Mouse (Mus musculus): ENCODE measurements around the gene Plscr3. TPM values are rescaled to one million over a fixed set of nuclear protein-coding genes. Genes with fewer than 3 reads are reported as not detected.

Gene Plscr3
- polyA plus RNA-seq (2015; fragmentation: Illumina TruSeq; extraction: RNeasy Lipid Tissue Mini Kit (QIAGEN cat#74804); ENCODE audit: insufficient read depth, low read depth, low replicate concordance) = 8.3 TPM

GRCm38 (mm10) chr11:69846198-69846680 lies at the start of gene Plscr3:
Gene Plscr3, plus strand, starts transcription at chr11:69846376.

GRCm38 (mm10) chr11:69801379-69801977 lies 44.7 kb upstream of the Plscr3 start, which contains the start of gene Fgf11:
Gene Fgf11, minus strand, starts transcription at chr11:69801857.

GRCm38 (mm10) chr11:69804972-69805909 lies 40.9 kb upstream of the Plscr3 start, which contains the start of gene Tmem102:
Gene Tmem102, minus strand, starts transcription at chr11:69805624.

GRCm38 (mm10) chr11:69815155-69815554 lies 31.0 kb upstream of the Plscr3 start, which contains the start of gene Gm39566:
Gene Gm39566, minus strand, starts transcription at chr11:69815298.

GRCm38 (mm10) chr11:69818365-69818764 lies 27.8 kb upstream of the Plscr3 start, which contains the start of gene Spem2:
Gene Spem2, minus strand, starts transcription at chr11:69818465.

GRCm38 (mm10) chr11:69822080-69822479 lies 24.1 kb upstream of the Plscr3 start, which contains the start of gene Spem1:
Gene Spem1, minus strand, starts transcription at chr11:69822180.

GRCm38 (mm10) chr11:69837604-69837951 lies 8.6 kb upstream of the Plscr3 start, which contains the start of gene Nlgn2:
Gene Nlgn2, minus strand, starts transcription at chr11:69837784.

GRCm38 (mm10) chr11:69837952-69838713 lies 8.0 kb upstream of the Plscr3 start, which contains the start of gene Tmem256:
Gene Tmem256, plus strand, starts transcription at chr11:69838514.

GRCm38 (mm10) chr11:69858113-69858998 lies 12.2 kb downstream of the Plscr3 start, which contains the start of gene Tnk1:
Gene Tnk1, minus strand, starts transcription at chr11:69858730.

GRCm38 (mm10) chr11:69877878-69878277 lies 31.7 kb downstream of the Plscr3 start, which contains the start of gene Tmem95:
Gene Tmem95, minus strand, starts transcription at chr11:69878018.

GRCm38 (mm10) chr11:69880853-69881603 lies 34.9 kb downstream of the Plscr3 start, which contains the start of gene Kctd11:
Gene Kctd11, minus strand, starts transcription at chr11:69881406.

GRCm38 (mm10) chr11:69895291-69895690 lies 49.1 kb downstream of the Plscr3 start, which contains the start of gene Acap1:
Gene Acap1, minus strand, starts transcription at chr11:69895539.

GRCm38 (mm10) chr11:69900471-69901405 lies 54.6 kb downstream of the Plscr3 start, which contains the start of the genes 2810408A11Rik and Neurl4:
Gene 2810408A11Rik, minus strand, starts transcription at chr11:69900987.
Gene Neurl4, plus strand, starts transcription at chr11:69901072.

Other genes starting within 250 kb of the Plscr3 start
- gene Atp1b2, start 240.4 kb upstream of the Plscr3 start, polyA plus RNA-seq (2015; fragmentation: Illumina TruSeq; extraction: RNeasy Lipid Tissue Mini Kit (QIAGEN cat#74804); ENCODE audit: insufficient read depth, low read depth, low replicate concordance) = 8.9 TPM
- not detected for gene Shbg, start 228.5 kb upstream of the Plscr3 start, polyA plus RNA-seq (2015; fragmentation: Illumina TruSeq; extraction: RNeasy Lipid Tissue Mini Kit (QIAGEN cat#74804); ENCODE audit: insufficient read depth, low read depth, low replicate concordance)
- gene Sat2, start 224.4 kb upstream of the Plscr3 start, polyA plus RNA-seq (2015; fragmentation: Illumina TruSeq; extraction: RNeasy Lipid Tissue Mini Kit (QIAGEN cat#74804); ENCODE audit: insufficient read depth, low read depth, low replicate concordance) = 3.0 TPM
- 24.7 TPM for gene Fxr2, start 213.4 kb upstream of the Plscr3 start, polyA plus RNA-seq (2015; fragmentation: Illumina TruSeq; extraction: RNeasy Lipid Tissue Mini Kit (QIAGEN cat#74804); ENCODE audit: insufficient read depth, low read depth, low replicate concordance)
- not detected for gene Sox15, start 191.1 kb upstream of the Plscr3 start, polyA plus RNA-seq (2015; fragmentation: Illumina TruSeq; extraction: RNeasy Lipid Tissue Mini Kit (QIAGEN cat#74804); ENCODE audit: insufficient read depth, low read depth, low replicate concordance)
- gene Mpdu1, start 183.7 kb upstream of the Plscr3 start, polyA plus RNA-seq (2015; fragmentation: Illumina TruSeq; extraction: RNeasy Lipid Tissue Mini Kit (QIAGEN cat#74804); ENCODE audit: insufficient read depth, low read depth, low replicate concordance) = 20.9 TPM
- 11.4 TPM for gene Cd68, start 180.2 kb upstream of the Plscr3 start, polyA plus RNA-seq (2015; fragmentation: Illumina TruSeq; extraction: RNeasy Lipid Tissue Mini Kit (QIAGEN cat#74804); ENCODE audit: insufficient read depth, low read depth, low replicate concordance)
- 118 TPM for gene Eif4a1, start 174.0 kb upstream of the Plscr3 start, polyA plus RNA-seq (2015; fragmentation: Illumina TruSeq; extraction: RNeasy Lipid Tissue Mini Kit (QIAGEN cat#74804); ENCODE audit: insufficient read depth, low read depth, low replicate concordance)
- 20.9 TPM for gene Senp3, start 164.3 kb upstream of the Plscr3 start, polyA plus RNA-seq (2015; fragmentation: Illumina TruSeq; extraction: RNeasy Lipid Tissue Mini Kit (QIAGEN cat#74804); ENCODE audit: insufficient read depth, low read depth, low replicate concordance)
- 1.0 TPM for gene Tnfsf13, start 160.6 kb upstream of the Plscr3 start, polyA plus RNA-seq (2015; fragmentation: Illumina TruSeq; extraction: RNeasy Lipid Tissue Mini Kit (QIAGEN cat#74804); ENCODE audit: insufficient read depth, low read depth, low replicate concordance)
- 12.1 TPM for gene Tnfsf12, start 150.5 kb upstream of the Plscr3 start, polyA plus RNA-seq (2015; fragmentation: Illumina TruSeq; extraction: RNeasy Lipid Tissue Mini Kit (QIAGEN cat#74804); ENCODE audit: insufficient read depth, low read depth, low replicate concordance)
- 4.4 TPM for gene Tnfsfm13, start 150.3 kb upstream of the Plscr3 start, polyA plus RNA-seq (2015; fragmentation: Illumina TruSeq; extraction: RNeasy Lipid Tissue Mini Kit (QIAGEN cat#74804); ENCODE audit: insufficient read depth, low read depth, low replicate concordance)
- 11.2 TPM for gene Polr2a, start 87.7 kb upstream of the Plscr3 start, polyA plus RNA-seq (2015; fragmentation: Illumina TruSeq; extraction: RNeasy Lipid Tissue Mini Kit (QIAGEN cat#74804); ENCODE audit: insufficient read depth, low read depth, low replicate concordance)
- not detected for gene Slc35g3, start 84.4 kb upstream of the Plscr3 start, polyA plus RNA-seq (2015; fragmentation: Illumina TruSeq; extraction: RNeasy Lipid Tissue Mini Kit (QIAGEN cat#74804); ENCODE audit: insufficient read depth, low read depth, low replicate concordance)
- gene Zbtb4, start 80.5 kb upstream of the Plscr3 start, polyA plus RNA-seq (2015; fragmentation: Illumina TruSeq; extraction: RNeasy Lipid Tissue Mini Kit (QIAGEN cat#74804); ENCODE audit: insufficient read depth, low read depth, low replicate concordance) = 7.3 TPM
- 3.0 TPM for gene Chrnb1, start 50.4 kb upstream of the Plscr3 start, polyA plus RNA-seq (2015; fragmentation: Illumina TruSeq; extraction: RNeasy Lipid Tissue Mini Kit (QIAGEN cat#74804); ENCODE audit: insufficient read depth, low read depth, low replicate concordance)
- gene Fgf11, start 44.5 kb upstream of the Plscr3 start, polyA plus RNA-seq (2015; fragmentation: Illumina TruSeq; extraction: RNeasy Lipid Tissue Mini Kit (QIAGEN cat#74804); ENCODE audit: insufficient read depth, low read depth, low replicate concordance) = 1.2 TPM
- 1.6 TPM for gene Tmem102, start 40.8 kb upstream of the Plscr3 start, polyA plus RNA-seq (2015; fragmentation: Illumina TruSeq; extraction: RNeasy Lipid Tissue Mini Kit (QIAGEN cat#74804); ENCODE audit: insufficient read depth, low read depth, low replicate concordance)
- not detected for gene Gm39566, start 31.1 kb upstream of the Plscr3 start, polyA plus RNA-seq (2015; fragmentation: Illumina TruSeq; extraction: RNeasy Lipid Tissue Mini Kit (QIAGEN cat#74804); ENCODE audit: insufficient read depth, low read depth, low replicate concordance)
- gene Spem2, start 27.9 kb upstream of the Plscr3 start, polyA plus RNA-seq (2015; fragmentation: Illumina TruSeq; extraction: RNeasy Lipid Tissue Mini Kit (QIAGEN cat#74804); ENCODE audit: insufficient read depth, low read depth, low replicate concordance) = not detected
- gene Spem1, start 24.2 kb upstream of the Plscr3 start, polyA plus RNA-seq (2015; fragmentation: Illumina TruSeq; extraction: RNeasy Lipid Tissue Mini Kit (QIAGEN cat#74804); ENCODE audit: insufficient read depth, low read depth, low replicate concordance) = not detected
- 6.3 TPM for gene Nlgn2, start 8.6 kb upstream of the Plscr3 start, polyA plus RNA-seq (2015; fragmentation: Illumina TruSeq; extraction: RNeasy Lipid Tissue Mini Kit (QIAGEN cat#74804); ENCODE audit: insufficient read depth, low read depth, low replicate concordance)
- 73.9 TPM for gene Tmem256, start 7.9 kb upstream of the Plscr3 start, polyA plus RNA-seq (2015; fragmentation: Illumina TruSeq; extraction: RNeasy Lipid Tissue Mini Kit (QIAGEN cat#74804); ENCODE audit: insufficient read depth, low read depth, low replicate concordance)
- gene Tnk1, start 12.4 kb downstream of the Plscr3 start, polyA plus RNA-seq (2015; fragmentation: Illumina TruSeq; extraction: RNeasy Lipid Tissue Mini Kit (QIAGEN cat#74804); ENCODE audit: insufficient read depth, low read depth, low replicate concordance) = 6.0 TPM
- not detected for gene Tmem95, start 31.6 kb downstream of the Plscr3 start, polyA plus RNA-seq (2015; fragmentation: Illumina TruSeq; extraction: RNeasy Lipid Tissue Mini Kit (QIAGEN cat#74804); ENCODE audit: insufficient read depth, low read depth, low replicate concordance)
- gene Kctd11, start 35.0 kb downstream of the Plscr3 start, polyA plus RNA-seq (2015; fragmentation: Illumina TruSeq; extraction: RNeasy Lipid Tissue Mini Kit (QIAGEN cat#74804); ENCODE audit: insufficient read depth, low read depth, low replicate concordance) = 1.4 TPM
- 0.87 TPM for gene Acap1, start 49.2 kb downstream of the Plscr3 start, polyA plus RNA-seq (2015; fragmentation: Illumina TruSeq; extraction: RNeasy Lipid Tissue Mini Kit (QIAGEN cat#74804); ENCODE audit: insufficient read depth, low read depth, low replicate concordance)
- gene 2810408A11Rik, start 54.6 kb downstream of the Plscr3 start, polyA plus RNA-seq (2015; fragmentation: Illumina TruSeq; extraction: RNeasy Lipid Tissue Mini Kit (QIAGEN cat#74804); ENCODE audit: insufficient read depth, low read depth, low replicate concordance) = not detected
- gene Neurl4, start 54.7 kb downstream of the Plscr3 start, polyA plus RNA-seq (2015; fragmentation: Illumina TruSeq; extraction: RNeasy Lipid Tissue Mini Kit (QIAGEN cat#74804); ENCODE audit: insufficient read depth, low read depth, low replicate concordance) = 12.3 TPM
- gene Gps2, start 67.5 kb downstream of the Plscr3 start, polyA plus RNA-seq (2015; fragmentation: Illumina TruSeq; extraction: RNeasy Lipid Tissue Mini Kit (QIAGEN cat#74804); ENCODE audit: insufficient read depth, low read depth, low replicate concordance) = 25.1 TPM
- gene Eif5a, start 75.6 kb downstream of the Plscr3 start, polyA plus RNA-seq (2015; fragmentation: Illumina TruSeq; extraction: RNeasy Lipid Tissue Mini Kit (QIAGEN cat#74804); ENCODE audit: insufficient read depth, low read depth, low replicate concordance) = 133 TPM
- 1.6 TPM for gene Ybx2, start 89.4 kb downstream of the Plscr3 start, polyA plus RNA-seq (2015; fragmentation: Illumina TruSeq; extraction: RNeasy Lipid Tissue Mini Kit (QIAGEN cat#74804); ENCODE audit: insufficient read depth, low read depth, low replicate concordance)
- 3.1 TPM for gene Slc2a4, start 101.8 kb downstream of the Plscr3 start, polyA plus RNA-seq (2015; fragmentation: Illumina TruSeq; extraction: RNeasy Lipid Tissue Mini Kit (QIAGEN cat#74804); ENCODE audit: insufficient read depth, low read depth, low replicate concordance)
- 21.0 TPM for gene Cldn7, start 118.4 kb downstream of the Plscr3 start, polyA plus RNA-seq (2015; fragmentation: Illumina TruSeq; extraction: RNeasy Lipid Tissue Mini Kit (QIAGEN cat#74804); ENCODE audit: insufficient read depth, low read depth, low replicate concordance)
- 42.3 TPM for gene Ctdnep1, start 134.8 kb downstream of the Plscr3 start, polyA plus RNA-seq (2015; fragmentation: Illumina TruSeq; extraction: RNeasy Lipid Tissue Mini Kit (QIAGEN cat#74804); ENCODE audit: insufficient read depth, low read depth, low replicate concordance)
- gene Elp5, start 136.1 kb downstream of the Plscr3 start, polyA plus RNA-seq (2015; fragmentation: Illumina TruSeq; extraction: RNeasy Lipid Tissue Mini Kit (QIAGEN cat#74804); ENCODE audit: insufficient read depth, low read depth, low replicate concordance) = 22.5 TPM
- gene Gabarap, start 144.8 kb downstream of the Plscr3 start, polyA plus RNA-seq (2015; fragmentation: Illumina TruSeq; extraction: RNeasy Lipid Tissue Mini Kit (QIAGEN cat#74804); ENCODE audit: insufficient read depth, low read depth, low replicate concordance) = 186 TPM
- 15.8 TPM for gene Phf23, start 149.4 kb downstream of the Plscr3 start, polyA plus RNA-seq (2015; fragmentation: Illumina TruSeq; extraction: RNeasy Lipid Tissue Mini Kit (QIAGEN cat#74804); ENCODE audit: insufficient read depth, low read depth, low replicate concordance)
- 6.6 TPM for gene Dvl2, start 154.2 kb downstream of the Plscr3 start, polyA plus RNA-seq (2015; fragmentation: Illumina TruSeq; extraction: RNeasy Lipid Tissue Mini Kit (QIAGEN cat#74804); ENCODE audit: insufficient read depth, low read depth, low replicate concordance)
- 25.2 TPM for gene Acadvl, start 169.0 kb downstream of the Plscr3 start, polyA plus RNA-seq (2015; fragmentation: Illumina TruSeq; extraction: RNeasy Lipid Tissue Mini Kit (QIAGEN cat#74804); ENCODE audit: insufficient read depth, low read depth, low replicate concordance)
- 8.8 TPM for gene Dlg4, start 170.6 kb downstream of the Plscr3 start, polyA plus RNA-seq (2015; fragmentation: Illumina TruSeq; extraction: RNeasy Lipid Tissue Mini Kit (QIAGEN cat#74804); ENCODE audit: insufficient read depth, low read depth, low replicate concordance)
- gene Asgr1, start 207.7 kb downstream of the Plscr3 start, polyA plus RNA-seq (2015; fragmentation: Illumina TruSeq; extraction: RNeasy Lipid Tissue Mini Kit (QIAGEN cat#74804); ENCODE audit: insufficient read depth, low read depth, low replicate concordance) = not detected
- not detected for gene Asgr2, start 246.3 kb downstream of the Plscr3 start, polyA plus RNA-seq (2015; fragmentation: Illumina TruSeq; extraction: RNeasy Lipid Tissue Mini Kit (QIAGEN cat#74804); ENCODE audit: insufficient read depth, low read depth, low replicate concordance)